Mouse (Mus musculus) hindbrain, embryonic 10.5 days (tissue): ENCODE results near the gene Vps72. TPM values are rescaled to one million over a fixed set of nuclear protein-coding genes. Genes with fewer than 3 reads are reported as not detected.

Experiments
- DNase-seq: peaks from one replicate; pipeline ENCODE4 v3.0.0-alpha.2; 2017; ENCODE audit warnings: low spot score
- H3K27ac ChIP-seq: fragments of 300-500 bp; sonication (generic); 2 replicates; pipeline ENCODE4 v1.5.1; 2016; ENCODE audit warnings: mild to moderate bottlenecking, moderate library complexity
- H3K27me3 ChIP-seq: fragments of 300-500 bp; sonication (generic); 2 replicates; pipeline ENCODE4 v1.6.1; 2016; ENCODE audit warnings: mild to moderate bottlenecking; ENCODE audit not compliant: poor library complexity, insufficient read depth, severe bottlenecking
- H3K36me3 ChIP-seq: fragments of 300-500 bp; sonication (generic); 2 replicates; pipeline ENCODE4 v1.6.1; 2016; ENCODE audit warnings: mild to moderate bottlenecking, moderate library complexity
- H3K4me1 ChIP-seq: fragments of 300-500 bp; sonication (generic); replicated peaks from 2 replicates; pipeline ENCODE4 v1.6.1; 2016; ENCODE audit warnings: mild to moderate bottlenecking
- H3K4me3 ChIP-seq: fragments of 300-500 bp; sonication (generic); 2 replicates; pipeline ENCODE4 v1.5.1; 2016; ENCODE audit warnings: mild to moderate bottlenecking, moderate library complexity
- H3K9me3 ChIP-seq: fragments of 300-500 bp; sonication (generic); 2 replicates; pipeline ENCODE4 v1.6.1; 2016; ENCODE audit warnings: mild to moderate bottlenecking, moderate library complexity
- whole genome bisulfite sequencing: fragments of 180-500 bp; shearing (Covaris S2); methylation state at CpG from one replicate; pipeline ENCODE4 v1.1.7; 2016; 5-methylcytosine and 5-hydroxymethylcytosine counted together
- polyA plus RNA-seq: library from polyadenylated mRNA; unstranded; fragments of >200 nt; fragmentation: Nextera tagmentation; extraction: Ambion mirVana; gene quantifications from 2 replicates; pipeline ENCODE4 v1.2.1, GENCODE M21; 2016

Vps72 gene
- polyA plus RNA-seq, 1 experiment from 2014 or later, result 303 TPM

DNA sequence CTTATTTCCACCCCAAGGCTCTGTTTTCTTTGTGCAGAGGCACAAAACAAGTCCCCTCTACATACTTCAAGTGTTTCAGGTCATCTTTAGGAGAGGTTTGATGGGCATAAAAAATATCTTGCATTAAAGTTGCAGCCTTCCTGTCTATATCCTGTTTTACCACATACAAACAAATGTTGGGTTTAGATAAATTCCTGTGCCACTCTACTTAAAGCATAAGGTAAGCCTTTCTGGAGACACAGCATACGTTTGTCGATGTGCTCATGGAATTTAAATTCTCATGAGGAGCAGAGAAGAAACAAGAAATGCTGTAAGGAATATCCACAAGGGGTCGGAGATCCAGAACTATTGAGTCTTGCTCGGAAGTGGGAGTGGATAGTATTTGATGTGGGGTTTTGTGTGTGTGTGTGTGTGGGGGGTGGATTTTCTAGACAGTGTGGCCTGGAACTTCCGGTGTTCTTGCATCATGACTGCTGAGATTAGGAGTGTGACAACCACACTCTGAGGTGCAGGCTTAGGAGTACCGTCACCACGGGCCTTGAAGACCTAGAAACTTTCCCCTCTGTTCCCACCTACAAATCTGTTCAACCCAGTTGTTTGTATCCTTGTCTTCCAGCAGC lies 24.7 kb downstream of the Vps72 start:
- Histone ChIP-seq H3K4me1 (peaks cover 23% of the 10 kb centered on the region), H3K27ac (no peak overlapping the region), H3K9me3 (no peaks in the 10 kb centered on the region), H3K27me3 (no peaks in the 10 kb centered on the region), H3K4me3 (peak overlapping the region; percentile 46), H3K36me3 (peaks cover 37% of the 10 kb centered on the region)
- DNase-seq, result no peak
- WGBS, result 88% methylated on average over 7 of the region's 7 CpGs

GRCm38 (mm10) chr3:95136336-95136735 lies 25.5 kb downstream of the Vps72 start:
- 92% methylated on average over 3 of the region's 3 CpGs for WGBS
- H3K27ac ChIP-seq, result no peak overlapping the region

GRCm38 (mm10) chr3:95139586-95140288 lies 28.9 kb downstream of the Vps72 start:
- DNase-seq, result no peak
- no peak overlapping the region for H3K27ac ChIP-seq
- H3K27me3 ChIP-seq, result no peaks in the 10 kb centered on the region
- no peaks in the 10 kb centered on the region for H3K9me3 ChIP-seq
- WGBS, result 75% methylated on average over 25 of the region's 25 CpGs
- no peak overlapping the region; the same call in 1 of the 2 replicates for H3K4me3 ChIP-seq
- peaks cover 25% of the 10 kb centered on the region for H3K36me3 ChIP-seq
- H3K4me1 ChIP-seq, result peaks cover 15% of the 10 kb centered on the region

More at GRCm38 (mm10) chr3:95136336-95136735, 25.5 kb downstream of the Vps72 start:
- Histone ChIP-seq H3K4me3 (no peak overlapping the region), H3K36me3 (peaks cover 39% of the 10 kb centered on the region), H3K4me1 (peaks cover 23% of the 10 kb centered on the region), H3K9me3 (no peaks in the 10 kb centered on the region), H3K27me3 (no peaks in the 10 kb centered on the region)
- DNase-seq, result no peak

- peaks cover 25% of the 10 kb centered on the region for H3K36me3 ChIP-seq
- H3K9me3 ChIP-seq, result no peaks in the 10 kb centered on the region
- H3K27me3 ChIP-seq, result no peaks in the 10 kb centered on the region
- 60% methylated on average over 18 of the region's 18 CpGs for WGBS
- no peak for DNase-seq
- H3K4me1 ChIP-seq, result peaks cover 10% of the 10 kb centered on the region
- H3K4me3 ChIP-seq, result no peak overlapping the region
- H3K27ac ChIP-seq, result no peak overlapping the region
Measured at GRCm38 (mm10) chr3:95140289-95140595, 29.4 kb downstream of the Vps72 start.

GRCm38 (mm10) chr3:95140795-95141194 lies 30.0 kb downstream of the Vps72 start:
- H3K9me3 ChIP-seq, result no peaks in the 10 kb centered on the region
- H3K27me3 ChIP-seq, result no peaks in the 10 kb centered on the region
- DNase-seq, result no peak
- WGBS, result 86% methylated on average over 6 of the region's 6 CpGs
- no peak overlapping the region for H3K4me3 ChIP-seq
- H3K4me1 ChIP-seq, result 0 out of 2 replicates have a peak, but pooled peaks cover 5% of the 10 kb centered on the region
- H3K36me3 ChIP-seq, result peaks cover 25% of the 10 kb centered on the region
- H3K27ac ChIP-seq, result no peak overlapping the region

DNA sequence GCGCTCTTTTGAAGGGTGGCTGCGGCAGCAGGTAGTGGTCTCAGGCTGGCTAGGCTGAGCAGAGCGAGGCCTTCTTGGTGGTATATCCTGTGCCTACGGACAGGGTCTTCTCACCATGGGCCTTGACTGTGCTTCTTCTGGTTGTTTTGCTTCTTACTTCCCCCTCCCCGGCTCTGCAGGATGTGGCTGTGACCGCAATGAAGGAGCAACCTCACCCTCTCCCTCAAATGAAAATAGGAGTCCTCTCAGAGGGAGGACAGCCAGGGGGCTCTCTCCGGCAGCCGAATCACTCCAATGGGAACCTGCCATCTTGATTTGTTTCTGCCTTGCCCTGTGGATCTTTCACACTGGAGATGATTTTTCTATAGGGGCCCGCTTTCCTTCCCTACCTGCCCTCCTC lies 30.7 kb downstream of the Vps72 start:
- H3K4me3 ChIP-seq, result no peak overlapping the region
- H3K27ac ChIP-seq, result no peak overlapping the region
- no peaks in the 10 kb centered on the region for H3K27me3 ChIP-seq
- peaks cover 25% of the 10 kb centered on the region for H3K36me3 ChIP-seq
- H3K9me3 ChIP-seq, result no peaks in the 10 kb centered on the region
- 95% methylated on average over 9 of the region's 9 CpGs for WGBS
- H3K4me1 ChIP-seq, result 0 out of 2 replicates have a peak, but pooled peaks cover 3% of the 10 kb centered on the region
- DNase-seq, result no peak

DNA sequence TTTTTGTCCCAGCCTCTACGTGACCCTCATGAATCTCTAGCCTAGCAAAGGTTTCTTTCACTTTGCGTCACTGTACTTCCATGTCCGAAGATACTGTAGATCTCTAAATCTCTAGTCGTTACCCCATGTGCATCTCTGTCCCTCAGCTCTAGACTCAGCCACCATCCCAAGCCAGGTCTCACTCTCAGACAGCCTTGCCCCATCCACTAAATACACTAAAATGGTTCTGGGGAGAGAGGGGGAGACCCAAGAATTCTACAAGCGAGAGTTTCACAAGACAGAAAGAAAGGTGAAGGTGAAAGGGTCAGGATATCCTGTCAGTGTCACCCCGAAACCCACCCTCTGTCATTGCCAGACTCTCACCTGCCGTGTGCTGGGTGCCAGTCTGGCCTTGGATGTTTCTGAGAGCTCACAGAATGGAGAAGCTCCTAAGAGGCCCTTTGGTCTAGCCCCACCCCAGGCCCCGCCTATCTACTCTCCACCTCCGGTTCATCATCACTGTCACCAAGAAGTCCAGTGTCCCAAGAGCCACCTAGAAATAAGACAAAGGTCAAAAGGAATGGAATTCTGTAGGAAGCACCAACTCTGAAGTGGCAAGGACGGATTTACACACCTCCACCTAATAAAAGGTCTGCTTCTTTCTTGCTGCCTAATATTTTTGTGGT lies 31.3 kb downstream of the Vps72 start, which contains the start of gene Tnfaip8l2:
TSS of gene Tnfaip8l2 (minus strand) at position 409 of the 665 bp plus-strand sequence.
- no peak for DNase-seq
- Histone ChIP-seq H3K36me3 (peaks cover 25% of the 10 kb centered on the region), H3K4me3 (no peak within 1 kb of the TSS), H3K9me3 (no peaks in the 10 kb centered on the region), H3K27ac (no peak within 1 kb of the TSS), H3K27me3 (no peaks in the 10 kb centered on the region), H3K4me1 (0 out of 2 replicates have a peak, but pooled peaks cover 3% of the 10 kb centered on the region)
- WGBS, result 84% methylated on average over 10 of the region's 10 CpGs

DNA sequence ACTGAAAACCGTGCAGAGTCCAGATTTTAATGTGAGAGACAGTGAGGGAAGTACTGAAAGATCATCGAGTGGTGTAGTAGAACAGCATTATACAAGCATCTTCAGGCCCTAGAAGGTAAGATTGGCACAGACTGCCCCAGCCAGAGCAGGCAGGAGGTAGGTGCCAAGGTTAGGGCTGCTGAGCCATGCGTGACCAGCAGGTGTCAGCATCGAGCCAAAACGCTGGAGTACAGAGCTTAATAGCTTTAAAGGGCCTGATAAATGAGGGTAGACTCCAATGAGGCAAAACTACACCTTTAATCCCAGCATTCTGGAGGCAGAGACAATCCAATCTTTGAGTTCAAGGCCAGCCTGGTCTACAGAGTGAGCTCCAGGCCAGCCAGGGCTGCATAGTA lies 31.8 kb downstream of the Vps72 start:
- WGBS, result 11% methylated on average over 5 of the region's 5 CpGs
- 0 out of 2 replicates have a peak, but pooled peaks cover 3% of the 10 kb centered on the region for H3K4me1 ChIP-seq
- H3K27me3 ChIP-seq, result no peaks in the 10 kb centered on the region
- peaks cover 25% of the 10 kb centered on the region for H3K36me3 ChIP-seq
- H3K4me3 ChIP-seq, result no peak overlapping the region
- H3K9me3 ChIP-seq, result no peaks in the 10 kb centered on the region
- DNase-seq, result peak; percentile 86
- H3K27ac ChIP-seq, result no peak overlapping the region

DNA sequence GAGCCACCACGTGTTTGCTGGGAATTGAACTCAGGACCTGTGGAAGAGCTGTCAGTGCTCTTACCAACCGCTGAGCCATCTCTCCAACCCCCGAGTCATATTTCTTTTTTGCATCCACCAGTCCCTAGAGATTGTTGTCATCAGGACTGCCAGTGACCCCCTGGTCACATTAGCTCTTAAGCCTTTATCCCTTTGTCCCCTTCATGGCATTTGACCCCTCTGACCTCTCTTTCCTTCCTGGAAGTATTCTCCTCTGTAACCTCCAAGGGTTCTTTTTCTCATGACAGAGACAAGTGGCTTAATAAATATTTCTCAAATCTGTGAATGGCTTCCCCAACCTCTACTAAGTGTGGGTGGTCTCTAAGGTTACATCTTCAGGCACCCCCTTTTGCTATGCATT lies 37.1 kb downstream of the Vps72 start:
- H3K4me3 ChIP-seq, result no peak overlapping the region

DNA sequence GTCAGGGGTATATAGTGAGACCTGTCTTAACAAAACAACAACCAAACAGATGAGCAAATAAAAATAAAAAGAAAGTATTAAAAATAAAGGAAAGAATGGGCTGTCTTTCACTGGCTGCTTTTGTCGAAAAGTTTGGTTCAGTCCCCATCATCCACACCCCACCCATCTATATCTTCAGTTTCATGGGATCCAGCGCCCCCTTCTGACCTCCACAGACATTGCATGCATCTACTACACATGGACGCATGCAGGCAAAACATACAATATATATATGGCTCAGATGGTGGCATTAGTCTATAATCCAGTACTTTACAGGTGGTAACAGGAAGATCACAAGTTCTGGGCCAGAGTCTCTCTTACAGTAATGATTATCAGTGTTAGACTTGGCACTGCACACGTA lies 43.1 kb downstream of the Vps72 start:
- WGBS, result 55% methylated on average over 4 of the region's 4 CpGs
- Histone ChIP-seq H3K36me3 (no peaks in the 10 kb centered on the region), H3K27me3 (peaks cover 7% of the 10 kb centered on the region), H3K4me3 (no peak overlapping the region), H3K9me3 (no peaks in the 10 kb centered on the region), H3K27ac (no peak overlapping the region), H3K4me1 (peaks cover 3% of the 10 kb centered on the region; the same call in 1 of the 2 replicates)
- DNase-seq, result no peak

More for the DNA sequence above, 37.1 kb downstream of the Vps72 start:
- no peaks in the 10 kb centered on the region for H3K36me3 ChIP-seq
- peaks cover 3% of the 10 kb centered on the region; the same call in 1 of the 2 replicates for H3K4me1 ChIP-seq
- no peaks in the 10 kb centered on the region for H3K9me3 ChIP-seq
- no peak overlapping the region for H3K27ac ChIP-seq
- 47% methylated on average over 3 of the region's 3 CpGs for WGBS
- no peaks in the 10 kb centered on the region for H3K27me3 ChIP-seq
- DNase-seq, result no peak

- peaks cover 42% of the 10 kb centered on the region for H3K27me3 ChIP-seq
Measured at GRCm38 (mm10) chr3:95159511-95159986, 48.7 kb downstream of the Vps72 start.

GRCm38 (mm10) chr3:95159987-95160963 lies 49.5 kb downstream of the Vps72 start, which contains the start of gene Sema6c:
Gene Sema6c (plus strand): TSS chr3:95160457.
- Histone ChIP-seq H3K27me3 (peaks cover 42% of the 10 kb centered on the region), H3K9me3 (no peaks in the 10 kb centered on the region)
- WGBS, result under 1% methylated on average over 66 of the region's 66 CpGs

More at GRCm38 (mm10) chr3:95159511-95159986, 48.7 kb downstream of the Vps72 start:
- Histone ChIP-seq H3K9me3 (no peaks in the 10 kb centered on the region), H3K36me3 (peaks cover 13% of the 10 kb centered on the region), H3K4me1 (peaks cover 44% of the 10 kb centered on the region), H3K4me3 (peak overlapping the region; percentile 85), H3K27ac (peak overlapping the region; percentile 91; the same call in 1 of the 2 replicates)
- 16% methylated on average over 8 of the region's 8 CpGs for WGBS
- no peak for DNase-seq

More at GRCm38 (mm10) chr3:95159987-95160963, 49.5 kb downstream of the Vps72 start, which contains the start of gene Sema6c:
- peak; percentile 90 for DNase-seq
- Histone ChIP-seq H3K4me1 (peaks cover 44% of the 10 kb centered on the region), H3K36me3 (peaks cover 20% of the 10 kb centered on the region), H3K4me3 (peak within 1 kb of the TSS; percentile 85), H3K27ac (peak within 1 kb of the TSS; percentile 91)
